Mouse (Mus musculus): ENCODE measurements around the gene Pard3.

Gene Pard3

GRCm38 (mm10) chr8:127345912-127346423 is 282.3 kb downstream of the Pard3 start:
- no peak for DNase-seq (ENCODE audit: low spot score)

GRCm38 (mm10) chr8:127347890-127348495 is 284.3 kb downstream of the Pard3 start:
- no peak for DNase-seq (ENCODE audit: low spot score)

GRCm38 (mm10) chr8:127361796-127362195 is 298.1 kb downstream of the Pard3 start:
- no peak for DNase-seq (ENCODE audit: low spot score)

GRCm38 (mm10) chr8:127368347-127368746 is 304.7 kb downstream of the Pard3 start:
- no peak for DNase-seq (ENCODE audit: low spot score)

- DNase-seq (ENCODE audit: low spot score) = no peak
Observed at GRCm38 (mm10) chr8:127371326-127371949, 307.7 kb downstream of the Pard3 start.

- DNase-seq (ENCODE audit: low spot score) = no peak
Observed at GRCm38 (mm10) chr8:127377775-127378174, 314.1 kb downstream of the Pard3 start.

GRCm38 (mm10) chr8:127378994-127379858 is 315.5 kb downstream of the Pard3 start:
- no peak for DNase-seq (ENCODE audit: low spot score)

- no peak for DNase-seq (ENCODE audit: low spot score)
Observed at GRCm38 (mm10) chr8:127381259-127381658, 317.6 kb downstream of the Pard3 start.

GRCm38 (mm10) chr8:127392700-127393099 is 329.0 kb downstream of the Pard3 start:
- no peak for DNase-seq (ENCODE audit: low spot score)

GRCm38 (mm10) chr8:127395488-127395887 is 331.8 kb downstream of the Pard3 start:
- no peak for DNase-seq (ENCODE audit: low spot score)

GRCm38 (mm10) chr8:127405815-127406214 is 342.1 kb downstream of the Pard3 start:
- peak; percentile 16 for DNase-seq (ENCODE audit: low spot score)

- DNase-seq (ENCODE audit: low spot score) = no peak
Observed at GRCm38 (mm10) chr8:127410606-127411005, 346.9 kb downstream of the Pard3 start.

- no peak for DNase-seq (ENCODE audit: low spot score)
Observed at GRCm38 (mm10) chr8:127411190-127411848, 347.6 kb downstream of the Pard3 start.

GRCm38 (mm10) chr8:127423021-127423420 is 359.3 kb downstream of the Pard3 start:
- no peak for DNase-seq (ENCODE audit: low spot score)

GRCm38 (mm10) chr8:127424211-127424916 is 360.7 kb downstream of the Pard3 start:
- DNase-seq (ENCODE audit: low spot score) = no peak

- DNase-seq (ENCODE audit: low spot score) = no peak
Observed at GRCm38 (mm10) chr8:127426857-127427256, 363.2 kb downstream of the Pard3 start.

GRCm38 (mm10) chr8:127428004-127428403 is 364.3 kb downstream of the Pard3 start:
- DNase-seq (ENCODE audit: low spot score) = no peak

- DNase-seq (ENCODE audit: low spot score) = no peak
Observed at GRCm38 (mm10) chr8:127431236-127431635, 367.5 kb downstream of the Pard3 start.

- DNase-seq (ENCODE audit: low spot score) = no peak
Observed at GRCm38 (mm10) chr8:127435975-127436374, 372.3 kb downstream of the Pard3 start.

- no peak for DNase-seq (ENCODE audit: low spot score)
Observed at GRCm38 (mm10) chr8:127437613-127438235, 374.0 kb downstream of the Pard3 start.
